Mouse (Mus musculus): ENCODE measurements around the gene Slco6c1.

Slco6c1 gene

GRCm38 (mm10) chr1:97128201-97128600 lies at the start of gene Slco6c1:
TSS of gene Slco6c1 (minus strand) at chr1:97128301.
- DNase-seq (ENCODE audit: low spot score), result no peak

DNA sequence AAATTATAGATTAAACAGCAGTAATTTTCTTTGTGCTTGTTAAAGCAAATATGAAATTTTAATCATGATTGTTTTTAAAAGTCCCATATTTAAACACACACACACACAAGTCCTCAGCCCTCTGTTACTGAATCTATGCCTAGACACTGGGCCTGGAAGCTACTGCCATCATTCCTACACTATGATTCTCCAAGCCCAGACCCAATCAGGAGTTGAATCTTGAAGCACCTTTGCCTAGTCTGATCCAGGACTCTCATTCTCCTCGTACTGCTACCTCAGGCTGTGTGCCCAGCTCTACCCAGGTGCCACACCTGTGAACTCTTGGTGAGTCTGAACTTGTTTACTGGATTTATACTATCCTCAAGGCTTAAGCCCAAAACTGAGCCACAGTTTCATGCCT lies 89.1 kb downstream of the Slco6c1 start:
- DNase-seq (ENCODE audit: low spot score), result no peak

DNA sequence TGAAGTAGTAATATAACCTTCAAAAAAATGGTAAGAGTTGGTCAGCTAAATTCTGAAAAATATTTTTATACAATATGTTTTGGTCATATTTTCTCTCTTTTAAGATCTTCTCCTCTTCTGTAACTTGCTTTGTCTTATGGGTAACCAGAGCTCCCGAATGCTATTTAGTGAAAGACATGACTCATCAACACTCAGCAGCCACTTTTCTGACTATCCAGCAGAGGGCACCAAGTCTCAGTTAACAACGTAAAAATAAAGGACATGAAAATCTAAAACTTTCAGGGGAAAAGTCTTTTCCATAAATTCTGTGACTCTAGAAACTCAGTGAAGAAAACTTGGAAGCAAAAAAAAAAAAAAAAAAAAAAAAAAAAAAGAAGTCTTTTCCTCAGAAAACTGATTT lies 89.6 kb downstream of the Slco6c1 start:
- DNase-seq (ENCODE audit: low spot score), result peak; percentile 76

DNA sequence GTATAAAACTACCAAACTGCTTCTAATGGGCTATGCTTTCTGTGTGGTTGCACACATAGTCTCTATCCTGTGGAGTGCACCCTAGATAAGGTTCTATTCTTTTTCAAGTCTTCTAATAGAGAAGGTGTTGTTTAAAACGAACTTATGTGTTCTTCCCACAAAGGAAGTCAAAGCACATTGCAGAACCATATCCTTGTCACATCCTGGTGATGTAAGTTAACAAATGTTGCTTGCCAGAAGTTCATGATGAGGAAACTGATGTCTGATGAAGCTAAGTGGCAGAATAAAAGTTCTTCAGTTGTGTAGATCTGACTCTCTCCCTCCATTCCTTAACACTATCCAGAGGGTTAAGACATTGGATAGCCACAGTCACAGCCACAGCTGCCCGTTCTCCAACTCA lies 90.1 kb downstream of the Slco6c1 start:
- DNase-seq (ENCODE audit: low spot score), result no peak

DNA sequence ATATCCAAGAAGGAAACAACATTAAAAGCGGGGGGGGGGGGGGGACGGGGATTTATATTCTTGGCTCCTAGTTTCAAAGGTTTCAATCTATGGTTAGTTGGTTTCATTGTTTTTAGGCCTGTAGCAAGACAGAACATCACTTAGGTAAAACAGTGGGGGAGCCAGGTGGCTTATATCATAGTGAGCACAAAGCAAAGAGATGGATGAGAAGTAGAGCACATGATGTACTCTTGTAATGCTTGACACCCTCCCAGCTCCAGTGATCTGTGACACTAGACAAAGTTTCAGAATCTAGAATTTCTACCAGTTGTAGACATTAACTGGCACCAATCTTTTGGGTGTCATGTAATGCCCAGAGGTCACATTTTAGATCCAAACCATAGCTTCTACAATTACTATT lies 106.7 kb downstream of the Slco6c1 start:
- DNase-seq (ENCODE audit: low spot score), result no peak

GRCm38 (mm10) chr1:97019404-97019803 lies 108.7 kb downstream of the Slco6c1 start:
- no peak for DNase-seq (ENCODE audit: low spot score)

DNA sequence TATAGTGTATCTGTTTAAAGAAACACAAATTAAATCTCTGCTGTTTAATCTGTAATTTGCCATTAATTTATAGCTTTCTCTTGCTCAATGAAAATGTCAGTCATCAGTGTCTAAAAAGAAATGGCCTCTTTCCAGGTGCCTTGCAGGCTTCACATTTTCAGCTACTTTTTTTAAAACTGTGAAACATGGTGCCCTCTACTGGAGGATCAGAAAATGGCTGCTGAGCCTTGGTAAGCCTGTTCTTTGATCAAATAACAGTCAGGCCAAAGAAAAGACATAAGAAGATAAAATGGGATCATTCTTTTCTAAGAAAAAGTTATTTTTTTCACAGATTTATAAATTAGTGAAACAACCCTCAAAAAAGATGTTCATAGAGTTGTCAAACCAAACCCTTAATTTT lies 109.1 kb downstream of the Slco6c1 start:
- DNase-seq (ENCODE audit: low spot score), result peak; percentile 77

Measured in embryo, embryonic 10.5 days (tissue).